Mouse (Mus musculus) lung, postnatal 0 days (tissue): ENCODE results near the gene Erc1. TPM values are rescaled to one million over a fixed set of nuclear protein-coding genes. Genes with fewer than 3 reads are reported as not detected.

Source experiments
- ATAC-seq: fragments of 200-750 bp; cut with Nextera tagmentation; 2 replicates; pipeline ENCODE4 v1.8.0; 2017; ENCODE audit warnings: moderate library complexity
- DNase-seq: peaks from one replicate; pipeline ENCODE4 v3.0.0-alpha.2; 2016; ENCODE audit warnings: low spot score
- H3K27ac ChIP-seq: fragments of 300-500 bp; sonication (generic); 2 replicates; pipeline ENCODE4 v1.5.1; 2014; ENCODE audit warnings: antibody characterized with exemption, mild to moderate bottlenecking, low read length, mixed read lengths
- H3K27me3 ChIP-seq: fragments of 300-500 bp; sonication (generic); replicated peaks from 2 replicates; pipeline ENCODE4 v1.6.1; 2014; ENCODE audit warnings: low read length, mixed read lengths; ENCODE audit not compliant: insufficient read depth
- H3K36me3 ChIP-seq: fragments of 300-500 bp; sonication (generic); 2 replicates; pipeline ENCODE4 v1.6.1; 2014; ENCODE audit warnings: low read length, mixed read lengths; ENCODE audit not compliant: insufficient read depth
- H3K4me1 ChIP-seq: fragments of 300-500 bp; sonication (generic); 2 replicates; pipeline ENCODE4 v1.6.1; 2014; ENCODE audit warnings: antibody characterized with exemption, low read depth, low read length, mixed read lengths; ENCODE audit not compliant: insufficient read depth
- H3K4me2 ChIP-seq: fragments of 300-500 bp; sonication (generic); replicated peaks from 2 replicates; pipeline ENCODE4 v1.6.1; 2014; ENCODE audit warnings: low read depth, mild to moderate bottlenecking, low read length, moderate library complexity, mixed read lengths
- H3K4me3 ChIP-seq: fragments of 300-500 bp; sonication (generic); 2 replicates; pipeline ENCODE4 v1.5.1; 2014; ENCODE audit warnings: low read depth, low read length
- H3K9ac ChIP-seq: fragments of 300-500 bp; sonication (generic); replicated peaks from 2 replicates; pipeline ENCODE4 v1.6.1; 2014; ENCODE audit warnings: low read depth, mild to moderate bottlenecking
- H3K9me3 ChIP-seq: fragments of 300-500 bp; sonication (generic); 2 replicates; pipeline ENCODE4 v1.6.1; 2016; ENCODE audit warnings: low read length, mixed read lengths
- CTCF ChIP-seq: IDR thresholded peaks from 2 replicates; pipeline ENCODE4 v1.5.1; 2016; ENCODE audit warnings: antibody characterized with exemption, mild to moderate bottlenecking
- EP300 ChIP-seq: IDR thresholded peaks from 2 replicates; pipeline ENCODE4 v1.6.1; 2016; ENCODE audit warnings: antibody characterized with exemption, mild to moderate bottlenecking, control low read depth
- WGBS: fragments of 180-500 bp; shearing (Covaris S2); extraction: QIAGEN DNeasy Blood & Tissue Kit; methylation state at CpG from one replicate; pipeline ENCODE4 v1.1.7; 2014; 5-methylcytosine and 5-hydroxymethylcytosine counted together
- polyA plus RNA-seq: library from polyadenylated mRNA; unstranded; fragments of >200 nt; fragmentation: Nextera tagmentation; extraction: Ambion mirVana; gene quantifications from 2 replicates; pipeline ENCODE4 v1.2.1, GENCODE M21; 2015

Gene Erc1
- polyA plus RNA-seq, 1 experiment from 2014 or later, result 9.9 TPM

DNA sequence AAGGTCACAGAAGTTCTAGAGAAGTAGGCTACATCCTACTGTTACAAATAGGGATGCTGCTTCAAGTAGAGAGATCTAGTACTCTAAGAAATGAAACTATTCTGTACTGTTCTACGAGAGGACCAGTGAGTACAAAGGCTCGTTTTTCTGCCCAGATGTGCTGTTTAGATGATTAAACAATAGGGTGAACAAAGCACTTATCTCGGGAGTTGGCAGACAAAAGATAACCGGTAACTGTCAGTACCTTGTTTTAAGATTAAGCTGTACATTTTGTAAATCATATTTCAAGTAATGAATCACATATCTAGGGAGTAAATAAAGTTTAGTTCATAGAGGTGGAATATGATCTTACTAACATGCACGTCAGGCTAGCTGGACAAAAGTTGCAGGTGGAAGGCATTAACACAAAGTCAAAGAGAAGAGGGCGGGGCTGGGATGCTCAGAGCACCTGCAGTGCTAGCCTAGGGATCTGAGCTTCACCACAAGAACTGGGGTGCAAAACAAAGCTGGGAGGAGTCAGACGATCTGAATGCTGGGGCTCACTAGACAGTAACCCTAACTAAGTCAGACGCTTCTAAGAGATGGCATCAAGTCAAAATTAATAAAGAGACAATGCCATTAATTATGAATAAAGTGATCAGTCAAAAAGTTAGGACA is 136.2 kb downstream of the Erc1 start:
- H3K9ac ChIP-seq, result no peak overlapping the region
- ATAC-seq, result no peak
- no peaks in the 10 kb centered on the region for H3K27me3 ChIP-seq
- H3K27ac ChIP-seq, result no peak overlapping the region
- no peaks in the 10 kb centered on the region for H3K4me1 ChIP-seq
- TF ChIP-seq EP300 (no peak), CTCF (no peak)
- no peaks in the 10 kb centered on the region for H3K9me3 ChIP-seq
- H3K4me3 ChIP-seq, result no peak overlapping the region
- 74% methylated on average over 8 of the region's 8 CpGs for WGBS
- H3K36me3 ChIP-seq, result no peaks in the 10 kb centered on the region
- DNase-seq, result no peak
- no peak overlapping the region for H3K4me2 ChIP-seq

DNA sequence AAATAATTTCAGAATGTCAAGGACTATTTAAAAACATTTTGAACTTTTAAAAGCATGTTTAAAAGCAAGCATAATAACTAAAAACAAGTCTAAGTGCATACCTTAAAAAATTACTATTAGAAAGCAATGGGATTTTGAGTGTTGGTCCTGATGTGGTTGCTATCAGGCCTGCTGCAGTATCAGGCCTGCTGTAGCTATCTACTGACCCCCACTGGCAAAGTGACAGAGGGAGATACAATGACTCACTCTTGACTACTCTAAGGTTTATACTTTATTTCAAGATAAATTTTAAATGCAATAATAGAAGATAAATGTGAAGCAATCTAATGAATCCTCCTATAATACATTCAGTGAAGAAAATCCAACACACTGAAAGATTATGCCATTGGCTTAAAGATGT is 138.4 kb downstream of the Erc1 start:
- Histone ChIP-seq H3K9ac (no peak overlapping the region), H3K4me2 (no peak overlapping the region)
- peak; percentile 29 for DNase-seq

DNA sequence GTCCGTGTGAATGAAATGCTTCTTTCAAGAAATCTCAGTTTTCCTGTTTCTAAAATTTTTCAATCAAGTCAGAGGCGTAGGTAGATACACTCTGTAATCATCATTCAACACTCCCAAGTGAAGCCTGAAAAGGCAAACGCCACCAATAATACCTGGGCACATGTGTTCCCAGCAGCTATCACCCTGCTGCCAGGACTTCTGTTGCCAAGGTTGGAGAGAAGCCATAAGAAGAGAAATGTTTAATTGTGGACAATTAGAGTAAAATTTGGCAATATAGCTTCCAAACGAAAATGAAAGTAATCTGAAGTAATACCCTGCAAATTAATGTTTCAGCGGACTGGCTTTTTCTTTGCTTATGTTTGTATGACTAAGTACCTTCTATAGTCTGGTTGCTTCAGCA is 140.1 kb downstream of the Erc1 start:
- no peak overlapping the region for H3K27ac ChIP-seq
- H3K36me3 ChIP-seq, result no peaks in the 10 kb centered on the region
- H3K4me1 ChIP-seq, result no peaks in the 10 kb centered on the region
- no peaks in the 10 kb centered on the region for H3K9me3 ChIP-seq
- H3K4me3 ChIP-seq, result no peak overlapping the region
- 83% methylated on average over 5 of the region's 5 CpGs for WGBS
- TF ChIP-seq EP300, result no peak
- TF ChIP-seq CTCF, result no peak
- H3K27me3 ChIP-seq, result no peaks in the 10 kb centered on the region
- ATAC-seq (no peak), DNase-seq (no peak)
- no peak overlapping the region for H3K9ac ChIP-seq
- no peak overlapping the region for H3K4me2 ChIP-seq

More for the DNA sequence above, 138.4 kb downstream of the Erc1 start:
- no peak for ATAC-seq
- no peaks in the 10 kb centered on the region for H3K4me1 ChIP-seq
- no peaks in the 10 kb centered on the region for H3K9me3 ChIP-seq
- H3K27ac ChIP-seq, result no peak overlapping the region
- H3K27me3 ChIP-seq, result no peaks in the 10 kb centered on the region
- H3K36me3 ChIP-seq, result no peaks in the 10 kb centered on the region
- TF ChIP-seq CTCF (peak; percentile 67), EP300 (no peak)
- no peak overlapping the region for H3K4me3 ChIP-seq

DNA sequence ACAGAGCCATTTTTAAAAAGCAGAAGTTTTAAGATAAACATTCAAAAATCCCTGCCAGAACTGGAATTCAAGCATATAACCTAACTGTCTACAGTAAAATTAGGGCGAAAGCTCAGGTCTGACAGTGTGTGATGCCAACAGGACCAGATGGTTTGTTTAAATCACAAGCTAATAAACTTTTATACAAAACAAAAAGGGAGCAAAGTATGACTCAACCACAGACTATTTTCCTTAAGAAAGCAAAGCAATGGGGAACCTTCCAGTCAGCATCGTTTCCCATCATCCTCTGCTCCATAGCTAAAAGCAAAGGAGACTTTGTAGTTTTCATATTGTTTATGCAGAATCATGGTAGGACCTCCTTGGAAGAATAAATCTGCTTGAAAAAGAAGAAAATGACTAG is 143.1 kb downstream of the Erc1 start:
- TF ChIP-seq EP300 (peak; percentile 63; the same call in 1 of the 2 replicates), CTCF (no peak)
- Histone ChIP-seq H3K27ac (no peak overlapping the region), H3K4me3 (no peak overlapping the region), H3K27me3 (no peaks in the 10 kb centered on the region), H3K9me3 (no peaks in the 10 kb centered on the region), H3K4me2 (no peak overlapping the region), H3K4me1 (no peaks in the 10 kb centered on the region), H3K36me3 (no peaks in the 10 kb centered on the region), H3K9ac (no peak overlapping the region)
- 68% methylated on average over 2 of the region's 2 CpGs for WGBS
- peak; percentile 60; the same call in 1 of the 2 replicates for ATAC-seq
- peak; percentile 72 for DNase-seq

DNA sequence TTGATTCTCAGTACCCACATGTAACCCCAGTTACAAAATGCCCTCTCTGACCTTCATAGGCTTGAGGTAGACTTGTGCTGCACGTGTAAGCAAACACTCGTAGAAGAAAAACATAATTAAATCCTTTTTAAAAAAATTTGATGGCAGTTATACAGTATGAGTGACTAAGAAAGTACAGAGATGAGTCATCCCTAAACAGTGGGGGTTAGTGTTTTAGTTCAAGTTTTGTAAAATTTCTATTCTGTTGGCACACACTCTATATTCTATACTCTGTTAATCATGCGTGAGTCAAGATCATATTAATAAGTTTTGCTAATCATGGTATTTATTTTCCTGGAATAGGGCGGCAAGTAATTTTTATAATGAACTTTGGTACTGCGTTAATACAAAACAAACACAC is 155.2 kb downstream of the Erc1 start:
- H3K9me3 ChIP-seq, result no peaks in the 10 kb centered on the region

DNA sequence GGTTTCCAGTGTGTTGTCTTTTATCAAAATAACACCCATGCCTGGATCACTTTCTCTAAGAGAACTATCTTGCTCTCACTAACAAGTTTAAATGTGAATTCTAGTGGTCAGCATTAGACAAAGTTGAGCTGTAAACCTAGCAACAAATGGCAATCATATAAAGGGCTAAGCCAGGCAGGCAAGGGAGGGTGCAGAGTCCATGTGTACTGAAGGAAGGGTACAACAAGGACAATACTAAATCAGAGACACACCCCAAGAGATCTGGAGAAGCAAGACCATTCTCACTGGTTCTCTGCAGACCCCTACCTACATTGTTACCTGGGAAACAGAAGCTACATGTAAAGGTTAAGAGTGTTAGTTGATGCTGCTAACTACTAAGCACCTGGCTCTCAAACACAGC is 161.5 kb downstream of the Erc1 start:
- no peak overlapping the region for H3K4me3 ChIP-seq
- no peaks in the 10 kb centered on the region for H3K27me3 ChIP-seq
- DNase-seq, result no peak
- H3K9ac ChIP-seq, result no peak overlapping the region
- H3K9me3 ChIP-seq, result no peaks in the 10 kb centered on the region
- no peaks in the 10 kb centered on the region for H3K4me1 ChIP-seq
- H3K36me3 ChIP-seq, result no peaks in the 10 kb centered on the region
- no peak overlapping the region for H3K27ac ChIP-seq
- ATAC-seq, result no peak
- TF ChIP-seq EP300, result no peak
- no peak for TF ChIP-seq CTCF
- no peak overlapping the region for H3K4me2 ChIP-seq

More for the DNA sequence above, 155.2 kb downstream of the Erc1 start:
- no peak overlapping the region for H3K4me3 ChIP-seq
- no peak for ATAC-seq
- whole genome bisulfite sequencing, result 88% methylated on average over 5 of the region's 5 CpGs
- no peak for DNase-seq
- no peak overlapping the region for H3K9ac ChIP-seq
- no peak overlapping the region for H3K27ac ChIP-seq
- no peaks in the 10 kb centered on the region for H3K4me1 ChIP-seq
- H3K36me3 ChIP-seq, result no peaks in the 10 kb centered on the region
- no peak overlapping the region for H3K4me2 ChIP-seq
- no peak for TF ChIP-seq CTCF
- no peak for TF ChIP-seq EP300
- no peaks in the 10 kb centered on the region for H3K27me3 ChIP-seq

DNA sequence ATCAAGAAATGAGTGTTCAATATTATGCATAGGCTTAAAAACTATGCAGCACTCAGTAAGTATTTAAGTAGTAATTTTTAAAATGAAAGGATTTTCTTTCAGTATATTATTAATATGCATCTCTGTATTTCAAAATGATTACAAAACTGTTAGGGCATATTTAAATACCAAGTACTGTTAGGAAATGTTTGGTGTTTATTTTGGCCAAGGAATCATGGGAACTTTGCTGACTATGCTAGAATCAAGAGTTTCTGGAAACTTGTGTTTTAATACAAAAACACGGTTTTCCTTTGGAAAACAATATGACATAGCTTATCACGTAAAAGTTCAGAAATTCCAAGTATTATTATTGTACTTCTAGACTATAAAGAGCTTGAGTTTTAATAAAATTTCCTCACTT is 167.2 kb downstream of the Erc1 start:
- no peaks in the 10 kb centered on the region for H3K9me3 ChIP-seq
- no peak overlapping the region for H3K9ac ChIP-seq
- no peak overlapping the region for H3K27ac ChIP-seq
- DNase-seq (peak; percentile 67), ATAC-seq (no peak)
- TF ChIP-seq CTCF, result no peak
- no peak for TF ChIP-seq EP300
- 73% methylated on average over 2 of the region's 2 CpGs for WGBS
- no peak overlapping the region for H3K4me2 ChIP-seq
- no peaks in the 10 kb centered on the region for H3K4me1 ChIP-seq
- H3K4me3 ChIP-seq, result no peak overlapping the region
- H3K36me3 ChIP-seq, result no peaks in the 10 kb centered on the region
- no peaks in the 10 kb centered on the region for H3K27me3 ChIP-seq
